Mouse (Mus musculus) subcutaneous adipose tissue, adult 2 months (tissue): ENCODE data around the gene Adsl. TPM values are rescaled to one million over a fixed set of nuclear protein-coding genes. Genes with fewer than 3 reads are reported as not detected.

Source experiments
- polyA plus RNA-seq: library from polyadenylated mRNA; depleted of rRNA; stranded (reverse); fragments of >200 nt; gene quantifications from 2 replicates; pipeline ENCODE4 v1.2.3, GENCODE M21; 2012; ENCODE audit warnings: low replicate concordance; rRNA removed

Adsl gene
- polyA plus RNA-seq, result 57.5 and 81.2 TPM in 2 replicates

DNA sequence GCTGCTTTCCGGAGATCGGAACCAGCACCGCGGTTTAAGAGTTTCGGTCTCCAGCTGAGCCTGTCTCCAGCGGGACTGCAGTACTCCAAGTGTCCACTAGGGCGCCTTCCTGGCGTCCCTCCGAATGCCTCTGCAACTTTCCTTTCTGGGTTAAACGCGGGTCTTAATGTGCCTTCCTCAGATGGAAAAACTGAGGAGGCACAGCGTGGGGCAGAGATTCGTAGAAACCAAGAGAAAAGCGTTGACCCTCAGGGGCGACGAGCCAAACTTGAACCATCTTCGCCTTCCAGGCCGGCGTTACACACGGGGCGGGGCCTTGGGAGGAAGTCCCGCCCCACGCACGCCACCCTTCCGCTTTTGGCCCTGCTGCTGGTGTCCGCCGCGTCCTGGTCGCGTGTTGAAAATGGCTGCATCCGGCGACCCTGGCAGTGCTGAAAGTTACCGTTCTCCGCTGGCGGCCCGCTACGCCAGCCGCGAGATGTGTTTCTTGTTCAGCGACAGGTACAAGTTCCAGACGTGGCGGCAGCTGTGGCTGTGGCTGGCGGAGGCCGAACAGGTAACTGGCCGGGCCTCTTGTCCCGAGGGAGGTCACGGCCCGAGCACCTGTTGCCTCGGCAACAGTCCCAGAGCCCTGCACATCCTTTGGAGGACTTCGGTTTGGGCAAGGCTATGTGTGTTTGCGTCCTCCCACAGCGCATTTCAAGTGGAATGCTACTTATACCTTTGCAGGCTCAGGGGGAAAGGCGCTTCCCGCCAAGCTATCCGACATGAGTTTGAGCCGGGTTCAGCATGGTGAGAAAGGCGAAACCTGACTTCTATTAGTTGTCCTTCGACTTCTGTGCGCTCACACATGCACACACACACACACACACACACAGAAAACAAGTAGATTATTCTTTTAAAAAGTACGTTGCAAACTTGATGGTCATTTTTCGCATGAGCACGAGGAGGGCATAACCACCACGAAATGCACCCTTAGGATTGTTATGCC, at the start of gene Adsl:
Adsl (plus strand) TSS at position 346 of the 991 bp plus-strand sequence.

DNA sequence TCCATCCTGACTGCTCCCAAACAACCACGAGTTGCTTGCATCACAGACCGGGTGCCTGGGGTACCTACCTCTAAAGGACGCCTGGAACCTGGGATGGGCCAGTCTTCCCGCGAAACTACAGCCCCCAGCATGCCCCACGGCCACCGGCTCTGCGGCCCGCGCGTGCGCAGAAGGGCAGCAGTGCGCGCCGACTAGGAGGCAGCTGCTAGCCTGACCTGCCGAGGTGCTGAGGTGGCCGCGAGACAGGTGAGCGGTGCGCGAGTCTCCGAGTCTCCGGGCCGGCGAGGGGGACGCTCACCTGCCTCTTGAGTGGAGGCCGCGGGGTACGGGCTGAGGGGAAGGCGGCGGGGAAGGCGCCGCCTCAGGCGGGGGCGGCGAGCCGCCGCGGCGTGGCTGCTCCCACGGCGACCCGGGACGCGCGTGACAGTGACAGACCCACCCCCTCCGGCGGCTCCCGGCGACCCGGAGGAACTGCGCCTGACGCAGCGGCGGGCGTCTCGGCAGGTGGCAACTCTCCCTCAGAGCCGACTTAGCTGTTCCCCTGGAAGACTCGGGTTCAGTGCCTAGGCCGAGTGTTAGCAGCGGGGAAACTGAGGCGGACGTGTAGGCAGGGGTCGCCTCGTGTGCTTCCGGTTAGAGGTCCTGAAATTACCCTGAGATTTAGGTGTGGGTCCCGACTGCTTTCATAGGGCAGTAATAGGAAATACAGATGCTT, 29.5 kb downstream of the Adsl start, which contains the start of gene Sgsm3:
Sgsm3 (plus strand) TSS at position 146 of the 715 bp plus-strand sequence.

Other genes with a start within 250 kb of the Adsl start
- gene Tnrc6b, start 237.2 kb upstream of the Adsl start, polyA plus RNA-seq, result 9.4 and 17.1 TPM in 2 replicates
- gene Sgsm3, start 29.3 kb downstream of the Adsl start, polyA plus RNA-seq, result 23.4 and 36.2 TPM in 2 replicates
- gene Mrtfa, start 242.3 kb downstream of the Adsl start, polyA plus RNA-seq, result 18.7 and 34.3 TPM in 2 replicates